Mouse (Mus musculus): ENCODE measurements around the gene Spry2.

Spry2 gene

GRCm38 (mm10) chr14:105896791-105897568 lies at the start of gene Spry2:
Gene Spry2 (minus strand): TSS chr14:105896819.
- peak; percentile 82 for DNase-seq

GRCm38 (mm10) chr14:105941353-105941752 lies 44.7 kb upstream of the Spry2 start:
- no peak for DNase-seq

GRCm38 (mm10) chr14:105926726-105927125 lies 30.1 kb upstream of the Spry2 start:
- no peak for DNase-seq

- DNase-seq, result no peak
Observed at GRCm38 (mm10) chr14:105925305-105925704, 28.7 kb upstream of the Spry2 start.

- no peak for DNase-seq
Observed at GRCm38 (mm10) chr14:105924712-105925111, 28.1 kb upstream of the Spry2 start.

GRCm38 (mm10) chr14:105922874-105923273 lies 26.3 kb upstream of the Spry2 start:
- DNase-seq, result no peak

- no peak for DNase-seq
Observed at GRCm38 (mm10) chr14:105922427-105922826, 25.8 kb upstream of the Spry2 start.

GRCm38 (mm10) chr14:105921217-105921695 lies 24.6 kb upstream of the Spry2 start:
- DNase-seq, result no peak

GRCm38 (mm10) chr14:105920395-105921216 lies 24.0 kb upstream of the Spry2 start:
- DNase-seq, result no peak

- DNase-seq, result no peak
Observed at GRCm38 (mm10) chr14:105907216-105907615, 10.6 kb upstream of the Spry2 start.

- DNase-seq, result no peak
Observed at GRCm38 (mm10) chr14:105905935-105906334, 9.3 kb upstream of the Spry2 start.

GRCm38 (mm10) chr14:105905509-105905908 lies 8.9 kb upstream of the Spry2 start:
- DNase-seq, result no peak

GRCm38 (mm10) chr14:105902807-105903206 lies 6.2 kb upstream of the Spry2 start:
- DNase-seq, result peak; percentile 75

GRCm38 (mm10) chr14:105900841-105901240 lies 4.2 kb upstream of the Spry2 start:
- no peak for DNase-seq

- DNase-seq, result no peak
Observed at GRCm38 (mm10) chr14:105899116-105899515, 2.5 kb upstream of the Spry2 start.

- peak; percentile 81 for DNase-seq
Observed at GRCm38 (mm10) chr14:105898266-105899111, 1.9 kb upstream of the Spry2 start.

GRCm38 (mm10) chr14:105897569-105898101 lies 1.0 kb upstream of the Spry2 start:
- peak; percentile 35 for DNase-seq

GRCm38 (mm10) chr14:105895961-105896651 lies 513 bp downstream of the Spry2 start:
- DNase-seq, result peak; percentile 42

GRCm38 (mm10) chr14:105894971-105895873 lies 1.4 kb downstream of the Spry2 start:
- DNase-seq, result peak; percentile 64

- peak; percentile 4 for DNase-seq
Observed at GRCm38 (mm10) chr14:105893623-105893995, 3.0 kb downstream of the Spry2 start.

All from thymus, postnatal 14 days (tissue).